Mouse (Mus musculus) kidney, adult 2 months (tissue): Measurements from ENCODE around the gene Fnip2. TPM values are rescaled to one million over a fixed set of nuclear protein-coding genes. Genes with fewer than 3 reads are reported as not detected.

Experiments used
- DNase-seq: peaks from one replicate; pipeline ENCODE4 v3.0.0; 2021
- H3K27ac ChIP-seq: fragments of 200-500 bp; 2 replicates; pipeline ENCODE4 v1.5.1; 2012; ENCODE audit warnings: low read depth, low read length, control low read depth, inconsistent platforms; ENCODE audit not compliant: insufficient read depth
- H3K27me3 ChIP-seq: fragments of 200-500 bp; replicated peaks from 2 replicates; pipeline ENCODE4 v1.6.1; 2012; ENCODE audit warnings: mild to moderate bottlenecking, moderate library complexity, low read length, inconsistent platforms; ENCODE audit not compliant: control insufficient read depth, insufficient read depth
- H3K36me3 ChIP-seq: fragments of 200-500 bp; 2 replicates; pipeline ENCODE4 v1.6.1; 2012; ENCODE audit warnings: mild to moderate bottlenecking, moderate library complexity, low read length, inconsistent platforms; ENCODE audit not compliant: control insufficient read depth, insufficient read depth
- H3K4me1 ChIP-seq: fragments of 200-500 bp; 2 replicates; pipeline ENCODE4 v1.6.1; 2011; ENCODE audit warnings: low read length; ENCODE audit not compliant: control insufficient read depth, insufficient read depth
- H3K4me3 ChIP-seq: fragments of 200-500 bp; 2 replicates; pipeline ENCODE4 v1.5.1; 2011; ENCODE audit warnings: mild to moderate bottlenecking, low read depth, low read length, control low read depth; ENCODE audit not compliant: insufficient read depth
- CTCF ChIP-seq: fragments of 200-500 bp; conservative IDR thresholded peaks from 2 replicates; pipeline ENCODE4 v1.5.1; 2011; ENCODE audit warnings: low read depth, mild to moderate bottlenecking, control low read depth, low read length, moderate library complexity, mixed read lengths; ENCODE audit not compliant: insufficient read depth, insufficient read length
- POLR2A ChIP-seq: fragments of 200-500 bp; IDR thresholded peaks from one replicate; pipeline ENCODE4 v1.6.1; 2011; ENCODE audit warnings: low read depth, low read length, control low read depth
- WGBS: fragments of 180-500 bp; shearing (Covaris S2); methylation state at CpG from one replicate; pipeline ENCODE4 v1.1.7; 2018; 5-methylcytosine and 5-hydroxymethylcytosine counted together
- polyA plus RNA-seq: library from polyadenylated mRNA; depleted of rRNA; stranded (reverse); fragments of >200 nt; gene quantifications from 2 replicates; pipeline ENCODE4 v1.2.3, GENCODE M21; 2012

The Fnip2 gene
- polyA plus RNA-seq, 1 experiment: 18.9 TPM

DNA sequence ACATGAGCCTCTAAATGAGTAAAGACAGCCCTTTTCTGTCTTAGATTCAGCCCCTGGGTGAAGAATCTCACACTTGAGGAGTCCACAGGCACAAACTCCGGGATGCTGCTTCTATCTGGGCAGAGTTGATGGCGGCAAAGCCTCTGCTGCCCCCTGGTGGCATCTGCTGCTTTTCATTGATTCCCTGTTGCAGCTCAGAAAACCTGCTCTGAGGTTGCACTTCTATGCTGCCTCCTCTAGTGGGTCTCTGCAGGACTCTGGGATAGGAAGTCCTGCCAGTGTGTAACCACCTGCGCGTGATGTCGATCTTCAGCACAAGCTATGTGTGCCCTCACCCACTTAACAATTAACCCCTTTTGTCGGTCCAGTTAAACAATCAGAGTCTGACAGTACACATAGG is 19.2 kb upstream of the Fnip2 start:
- no peaks in the 10 kb centered on the region for H3K36me3 ChIP-seq
- no peak overlapping the region for H3K4me3 ChIP-seq
- 2% methylated on average over 6 of the region's 6 CpGs for WGBS
- DNase-seq: peak; percentile 95
- no peak overlapping the region for H3K27ac ChIP-seq
- H3K4me1 ChIP-seq: peaks cover 5% of the 10 kb centered on the region; the same call in 1 of the 2 replicates
- no peaks in the 10 kb centered on the region for H3K27me3 ChIP-seq
- no peak for TF ChIP-seq POLR2A
- peak; percentile 95 for TF ChIP-seq CTCF

DNA sequence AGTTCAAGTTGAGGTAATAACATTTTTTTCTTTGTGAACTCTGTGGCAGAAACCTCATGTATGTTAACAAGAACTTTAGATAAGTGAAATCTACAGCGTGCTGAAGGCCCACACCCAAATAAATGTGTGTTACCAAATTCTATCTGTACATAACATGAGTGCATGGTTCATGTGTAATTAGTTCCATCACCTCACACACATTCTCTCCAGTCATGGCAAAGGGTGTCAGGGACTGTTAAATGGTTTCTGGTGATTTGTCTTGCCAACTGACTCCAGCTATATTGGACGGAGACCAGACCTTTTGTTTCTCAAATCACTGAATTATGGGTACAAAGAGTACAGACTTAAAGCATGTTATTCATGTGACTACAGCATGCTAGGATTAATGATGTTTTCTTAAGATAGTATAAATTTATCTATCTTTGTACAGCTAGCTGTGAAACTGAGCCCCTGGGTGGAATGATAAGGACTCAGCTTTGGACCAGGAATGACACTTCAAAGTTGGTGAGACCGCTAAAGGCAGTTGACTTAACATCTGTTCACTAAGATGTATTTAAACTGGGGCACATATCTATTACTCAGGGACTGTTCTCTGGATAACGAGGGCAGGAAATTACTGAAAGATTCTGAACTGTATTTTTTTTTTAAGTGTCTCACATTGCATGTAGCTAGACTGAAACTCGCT is 12.4 kb upstream of the Fnip2 start:
- no peak for DNase-seq
- no peaks in the 10 kb centered on the region for H3K36me3 ChIP-seq
- H3K4me1 ChIP-seq: peaks cover 5% of the 10 kb centered on the region; the same call in 1 of the 2 replicates
- no peak overlapping the region for H3K27ac ChIP-seq
- 77% methylated on average over 5 of the region's 5 CpGs for WGBS
- TF ChIP-seq POLR2A (no peak), CTCF (no peak)
- H3K27me3 ChIP-seq: no peaks in the 10 kb centered on the region
- H3K4me3 ChIP-seq: no peak overlapping the region

DNA sequence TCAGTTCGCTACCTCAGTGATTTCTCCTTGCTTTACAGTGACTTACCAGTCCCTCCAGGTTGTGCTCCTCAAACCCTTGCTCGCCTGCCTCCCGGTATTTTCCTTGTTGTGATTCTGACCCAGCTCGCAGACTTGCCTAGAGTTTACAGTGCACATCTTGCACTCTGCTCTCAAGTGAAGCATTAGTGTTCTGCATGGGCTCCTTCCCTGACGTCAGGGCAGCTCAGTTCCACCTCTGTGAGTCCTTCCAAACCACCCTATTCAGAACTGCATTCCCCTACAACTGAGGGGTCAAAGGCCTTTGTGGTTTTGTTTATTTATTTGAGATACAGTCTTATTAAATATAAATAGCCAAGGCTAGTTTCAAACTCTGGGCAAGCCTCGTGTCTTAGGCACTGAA is 10.6 kb upstream of the Fnip2 start:
- Histone ChIP-seq H3K27me3 (no peaks in the 10 kb centered on the region), H3K36me3 (no peaks in the 10 kb centered on the region), H3K4me3 (no peak overlapping the region), H3K4me1 (peaks cover 5% of the 10 kb centered on the region; the same call in 1 of the 2 replicates), H3K27ac (peak overlapping the region; percentile 89)
- DNase-seq: peak; percentile 73
- WGBS: 57% methylated on average over 6 of the region's 6 CpGs
- no peak for TF ChIP-seq CTCF
- no peak for TF ChIP-seq POLR2A

DNA sequence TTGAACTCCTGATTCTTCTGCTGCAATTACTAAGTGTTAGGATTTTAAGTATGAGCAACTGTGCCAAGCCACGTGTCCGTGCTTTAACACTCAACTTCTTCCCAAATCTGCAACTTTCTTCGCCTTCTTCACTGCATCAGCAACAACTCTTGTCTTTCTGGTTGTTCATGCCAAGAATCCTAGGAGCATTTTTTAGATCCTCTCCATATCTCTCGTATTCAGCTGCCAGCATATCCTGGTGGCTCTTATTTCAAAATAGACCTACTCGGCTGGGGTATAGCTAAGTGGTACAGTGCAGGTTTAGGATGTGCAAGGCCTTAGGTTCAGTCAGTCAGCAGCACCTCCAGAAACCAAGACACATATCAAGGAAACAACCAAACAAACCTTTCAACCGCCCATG is 10.0 kb upstream of the Fnip2 start:
- Histone ChIP-seq H3K4me3 (no peak overlapping the region), H3K36me3 (no peaks in the 10 kb centered on the region), H3K4me1 (peaks cover 5% of the 10 kb centered on the region; the same call in 1 of the 2 replicates), H3K27me3 (no peaks in the 10 kb centered on the region), H3K27ac (peak overlapping the region; percentile 89)
- 70% methylated on average over 6 of the region's 6 CpGs for WGBS
- TF ChIP-seq POLR2A: no peak
- no peak for TF ChIP-seq CTCF
- no peak for DNase-seq

- Histone ChIP-seq H3K4me3 (no peak overlapping the region), H3K36me3 (no peaks in the 10 kb centered on the region), H3K27me3 (no peaks in the 10 kb centered on the region), H3K4me1 (peaks cover 5% of the 10 kb centered on the region; the same call in 1 of the 2 replicates), H3K27ac (no peak overlapping the region)
- whole genome bisulfite sequencing: 15% methylated on average over 5 of the region's 5 CpGs
- TF ChIP-seq CTCF (no peak), POLR2A (no peak)
- DNase-seq: peak; percentile 50
Observed at GRCm38 (mm10) chr3:79576865-79577264, 9.3 kb upstream of the Fnip2 start.

DNA sequence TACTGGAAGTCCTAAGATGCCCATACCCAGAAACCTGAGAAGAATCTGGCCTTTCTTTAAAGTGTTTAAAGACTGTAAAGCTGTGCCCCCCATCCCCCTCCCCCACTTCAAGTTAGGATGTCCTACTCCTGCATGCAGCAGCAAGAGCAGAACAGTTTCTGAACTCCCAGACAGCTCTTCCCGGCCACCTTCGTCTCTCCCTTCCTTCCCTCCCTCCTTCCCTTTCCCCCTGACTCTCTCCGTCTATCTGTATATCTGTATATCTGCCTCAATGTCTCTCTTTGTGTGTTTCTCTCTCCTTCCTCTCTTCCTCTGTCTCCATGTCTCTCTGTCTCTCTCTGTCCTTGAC is 8.8 kb upstream of the Fnip2 start:
- TF ChIP-seq POLR2A: no peak
- no peak for TF ChIP-seq CTCF
- H3K4me1 ChIP-seq: peaks cover 5% of the 10 kb centered on the region; the same call in 1 of the 2 replicates
- DNase-seq: no peak
- H3K27me3 ChIP-seq: no peaks in the 10 kb centered on the region
- H3K4me3 ChIP-seq: no peak overlapping the region
- no peak overlapping the region for H3K27ac ChIP-seq
- WGBS: 19% methylated on average over 3 of the region's 3 CpGs
- H3K36me3 ChIP-seq: no peaks in the 10 kb centered on the region

DNA sequence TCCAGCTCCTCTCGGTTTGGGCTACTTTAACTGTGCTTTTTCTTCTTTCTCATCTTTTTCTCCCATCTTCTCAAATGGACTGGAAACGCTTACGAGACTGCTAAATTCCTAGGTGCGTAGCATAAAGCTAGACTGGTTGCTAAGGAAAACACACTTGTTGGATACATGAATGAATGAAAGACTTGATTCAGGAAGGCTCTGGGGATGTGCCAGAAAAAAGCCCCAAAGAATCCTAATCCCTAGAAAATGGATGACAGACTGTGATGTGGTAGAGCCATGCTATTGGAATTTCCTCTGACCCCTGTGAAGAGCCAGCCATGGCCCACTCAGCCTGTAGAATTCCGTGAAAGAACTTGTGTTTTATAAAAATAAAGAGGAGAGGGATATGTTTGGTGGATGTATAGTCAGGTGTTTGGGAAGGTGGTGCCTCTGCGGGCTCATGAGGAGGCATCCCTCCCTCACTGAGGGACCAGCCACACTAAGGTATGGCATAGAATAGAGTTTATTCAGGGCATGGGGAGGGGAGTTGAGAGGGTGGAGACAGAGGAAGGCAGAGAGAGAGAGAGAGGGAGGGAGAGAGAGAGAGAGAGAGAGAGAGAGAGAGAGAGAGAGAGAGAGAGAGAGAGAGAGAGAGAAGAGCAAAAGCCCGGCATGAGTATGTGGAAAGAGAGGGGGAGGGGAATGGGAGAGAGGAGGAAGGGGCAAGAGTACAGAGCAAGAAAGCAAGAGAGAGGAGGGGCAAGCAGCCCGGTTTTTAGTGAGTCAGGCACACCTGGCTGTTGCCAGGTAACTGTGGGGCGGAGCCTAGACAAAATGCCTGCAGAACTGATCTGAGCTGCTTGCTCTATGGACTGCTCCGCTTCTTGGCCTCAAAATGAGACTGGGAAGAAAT is 8.2 kb upstream of the Fnip2 start:
- WGBS: 51% methylated on average over 10 of the region's 10 CpGs
- no peaks in the 10 kb centered on the region for H3K27me3 ChIP-seq

More for the DNA sequence above, 8.2 kb upstream of the Fnip2 start:
- H3K4me3 ChIP-seq: no peak overlapping the region
- TF ChIP-seq CTCF: no peak
- no peak for TF ChIP-seq POLR2A
- DNase-seq: peak; percentile 74
- no peak overlapping the region for H3K27ac ChIP-seq
- peaks cover 5% of the 10 kb centered on the region; the same call in 1 of the 2 replicates for H3K4me1 ChIP-seq
- H3K36me3 ChIP-seq: no peaks in the 10 kb centered on the region
